Mouse (Mus musculus): ENCODE data around the gene Cyp2d22.
"Not testable (repeated sequence)": the region's sequence is repeated elsewhere in the genome, so short reads cannot be mapped to it uniquely, and the experiment has no call there.

The Cyp2d22 gene

DNA sequence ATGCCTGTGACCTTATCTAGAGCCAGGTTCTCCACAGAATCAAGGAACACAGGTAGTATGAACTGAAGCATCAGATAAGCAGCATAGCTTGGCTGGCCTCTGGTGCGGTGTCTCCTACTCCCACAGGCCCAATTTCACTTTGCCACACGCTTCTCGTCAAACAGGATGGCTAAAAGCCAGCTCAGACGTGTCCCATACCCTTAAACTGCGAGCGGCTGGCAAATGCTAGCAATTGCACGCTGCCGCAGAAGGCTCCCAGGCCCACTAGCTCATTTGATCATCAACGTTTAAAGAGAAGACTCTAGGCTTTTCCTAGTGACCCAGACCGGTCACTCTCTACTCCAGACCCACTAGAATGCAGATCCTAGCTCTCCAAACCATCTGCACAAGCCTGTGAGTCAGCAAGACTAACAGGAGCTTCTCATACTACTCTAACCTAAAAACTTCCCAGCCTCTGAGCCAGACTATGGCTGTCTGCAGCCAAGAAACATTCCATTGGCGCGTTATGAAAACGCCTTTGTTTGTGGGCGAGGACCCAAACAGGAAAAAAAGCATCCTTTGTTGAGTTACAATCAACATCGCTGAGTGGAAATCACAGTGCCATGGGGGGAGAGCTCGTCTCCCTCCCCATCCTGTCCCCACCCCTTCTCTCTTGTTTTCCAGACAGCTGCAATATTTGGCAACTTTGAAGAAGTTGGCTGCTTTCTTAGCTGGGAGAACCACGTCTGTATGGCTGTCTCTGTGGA is 3.5 kb downstream of the Cyp2d22 start:
- DNase-seq (ENCODE audit: low spot score) = no peak

DNA sequence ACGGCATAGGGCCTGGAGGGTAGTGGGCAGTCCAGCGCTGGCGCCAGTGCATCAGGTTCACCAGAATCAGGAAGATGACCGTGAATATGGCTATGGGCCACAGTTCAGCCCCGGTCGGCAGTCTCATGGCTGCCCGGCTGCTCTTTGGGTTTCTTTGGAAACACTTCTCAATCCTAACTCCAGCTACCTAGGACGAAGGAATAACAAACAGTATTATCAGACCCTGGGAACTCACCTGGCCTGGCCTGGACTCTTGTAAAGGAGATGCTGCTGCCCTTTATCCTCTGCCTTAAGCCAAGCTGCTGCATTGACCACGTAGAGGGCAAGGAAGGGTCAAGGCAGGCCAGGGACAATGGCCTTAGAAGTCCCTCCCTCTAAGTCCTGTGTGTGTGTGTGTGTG is 4.2 kb downstream of the Cyp2d22 start:
- DNase-seq (ENCODE audit: low spot score) = no peak

DNA sequence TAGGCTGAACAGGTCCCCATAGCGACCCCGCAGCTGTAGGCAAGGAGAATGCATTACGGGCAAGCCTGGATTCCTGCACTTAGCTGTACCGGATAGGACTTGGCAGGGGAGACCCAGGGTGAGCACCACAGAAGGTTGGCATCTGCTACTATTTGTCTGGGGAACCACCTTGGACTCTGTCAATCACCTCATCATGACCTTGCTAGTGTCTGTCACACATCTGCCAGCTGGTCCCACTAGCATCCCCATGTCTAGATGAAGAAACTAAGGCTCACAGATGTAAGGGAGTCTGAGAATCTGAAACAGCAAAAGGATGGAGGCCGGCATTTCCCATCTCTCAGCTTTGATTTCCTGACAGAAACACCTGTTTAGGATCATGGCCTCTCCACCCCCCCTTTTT is 5.6 kb downstream of the Cyp2d22 start:
- no peak for DNase-seq (ENCODE audit: low spot score)

DNA sequence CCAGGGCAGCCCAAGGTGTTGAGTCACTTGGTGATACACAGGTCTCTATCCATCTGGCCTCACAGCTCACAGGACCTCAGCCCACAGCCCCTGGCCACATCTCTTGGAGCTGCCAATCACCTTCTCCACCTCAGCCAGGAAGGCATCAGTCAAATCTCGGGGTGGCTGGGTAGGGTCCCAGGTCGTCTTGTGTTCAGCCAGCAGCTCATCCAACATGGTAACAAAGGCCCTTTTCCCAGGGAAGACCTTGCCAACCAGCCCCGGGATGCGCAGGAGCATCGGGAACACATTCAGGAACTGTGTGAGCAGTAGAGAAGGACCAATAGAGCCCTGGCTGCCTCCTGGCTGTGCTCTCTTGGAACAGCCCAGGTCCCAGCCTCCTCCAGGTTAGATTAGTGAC is 7.1 kb downstream of the Cyp2d22 start:
- no peak for DNase-seq (ENCODE audit: low spot score)

DNA sequence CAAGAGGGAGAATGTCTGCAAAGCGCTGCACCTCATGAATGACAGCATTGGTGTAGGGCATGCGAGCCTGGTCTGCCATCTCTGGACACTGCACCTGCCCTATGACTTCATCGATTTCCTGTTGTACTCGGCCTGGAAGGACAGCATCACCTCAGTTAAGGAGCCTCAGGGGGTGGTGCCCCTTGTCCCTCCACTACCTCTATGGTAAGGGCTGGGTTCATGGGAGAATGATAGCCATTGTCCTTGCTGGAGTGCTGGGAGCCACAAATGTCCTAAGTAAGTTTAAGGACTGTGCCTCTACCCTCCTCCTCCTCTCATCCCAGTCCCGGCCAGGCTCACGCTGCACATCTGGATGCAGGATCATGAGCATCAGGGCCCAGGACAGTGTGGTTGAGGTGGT is 7.6 kb downstream of the Cyp2d22 start:
- DNase-seq (ENCODE audit: low spot score) = no peak

DNA sequence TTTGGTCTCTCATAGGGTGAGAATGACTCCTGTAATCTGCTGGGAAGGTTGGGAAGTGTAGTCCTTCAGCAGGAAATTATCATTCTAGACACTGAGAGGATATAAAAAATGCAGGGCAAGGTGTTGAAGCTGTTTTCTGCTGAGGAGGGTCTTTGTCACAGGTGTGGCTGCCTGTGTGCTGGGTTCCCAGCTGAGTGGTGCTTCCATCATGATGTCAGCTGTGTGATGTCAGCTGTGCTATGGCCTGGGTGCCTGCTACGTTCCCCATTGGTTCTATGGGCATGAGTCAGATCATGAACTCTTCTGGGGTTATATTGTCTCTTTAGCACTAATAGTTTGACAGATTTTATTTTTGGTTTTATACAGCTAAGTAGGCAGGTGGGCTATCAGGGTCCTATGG is 11.2 kb downstream of the Cyp2d22 start:
- no peak for DNase-seq (ENCODE audit: low spot score)

DNA sequence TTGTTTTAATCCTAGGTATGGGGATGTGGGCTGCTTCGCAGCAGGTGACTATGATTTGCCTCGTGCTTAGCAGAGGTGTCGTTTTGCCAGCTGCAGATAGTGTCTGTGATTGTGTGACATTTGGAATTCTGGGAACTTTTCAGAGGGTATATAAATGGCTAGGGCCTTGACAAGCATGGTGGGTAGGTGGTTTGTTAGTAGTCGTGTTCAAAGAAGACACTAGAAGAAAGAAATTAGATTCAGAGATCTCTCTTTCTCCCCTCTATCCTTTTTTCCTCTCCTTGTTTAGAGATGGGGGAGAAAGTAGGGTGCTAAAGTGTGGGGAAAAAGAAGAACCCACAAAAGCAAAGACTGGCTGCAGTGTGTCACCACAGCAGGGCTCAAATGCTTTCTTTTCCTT is 11.9 kb downstream of the Cyp2d22 start:
- DNase-seq (ENCODE audit: low spot score) = no peak

DNA sequence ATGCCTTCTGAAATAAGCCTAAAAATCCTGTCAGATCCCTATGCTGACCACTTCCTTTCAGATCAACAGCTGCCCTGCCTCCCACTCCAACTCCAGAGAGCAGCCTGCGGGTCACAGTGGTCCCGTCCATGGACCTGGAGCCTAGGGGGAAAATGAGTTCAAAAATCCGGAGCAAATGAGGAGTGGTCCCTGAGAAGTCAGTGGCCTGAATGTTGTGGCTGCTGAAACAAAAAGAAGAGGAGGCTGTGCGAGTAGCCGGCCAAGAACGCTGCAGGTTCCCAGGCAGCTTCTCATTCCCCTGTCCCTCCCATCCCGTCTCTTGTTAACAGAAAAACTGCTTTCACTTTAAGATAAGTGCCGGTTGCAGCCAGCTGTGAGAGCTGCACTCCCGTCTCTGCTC is 15.5 kb downstream of the Cyp2d22 start:
- not testable (repeated sequence) for DNase-seq (ENCODE audit: low spot score)

DNA sequence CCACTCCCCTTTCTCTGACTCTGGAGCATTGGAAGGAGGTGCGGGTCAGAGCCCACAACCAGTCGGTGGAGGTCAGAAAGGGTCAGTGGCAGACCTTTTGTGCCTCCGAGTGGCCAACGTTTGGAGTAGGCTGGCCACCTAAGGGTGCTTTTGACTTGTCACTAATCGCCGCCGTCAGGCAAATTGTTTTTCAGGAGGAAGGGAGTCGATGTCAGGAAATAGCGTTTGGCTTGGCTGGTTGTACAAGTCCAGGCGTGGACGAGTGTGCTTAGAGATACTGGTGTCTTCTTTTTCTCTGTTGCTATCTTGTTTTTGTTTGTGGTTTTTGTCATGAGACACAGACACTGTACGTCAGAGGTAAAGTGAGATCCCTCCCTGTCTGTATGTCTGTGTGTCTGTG is 16.3 kb downstream of the Cyp2d22 start:
- DNase-seq (ENCODE audit: low spot score) = not testable (repeated sequence)

DNA sequence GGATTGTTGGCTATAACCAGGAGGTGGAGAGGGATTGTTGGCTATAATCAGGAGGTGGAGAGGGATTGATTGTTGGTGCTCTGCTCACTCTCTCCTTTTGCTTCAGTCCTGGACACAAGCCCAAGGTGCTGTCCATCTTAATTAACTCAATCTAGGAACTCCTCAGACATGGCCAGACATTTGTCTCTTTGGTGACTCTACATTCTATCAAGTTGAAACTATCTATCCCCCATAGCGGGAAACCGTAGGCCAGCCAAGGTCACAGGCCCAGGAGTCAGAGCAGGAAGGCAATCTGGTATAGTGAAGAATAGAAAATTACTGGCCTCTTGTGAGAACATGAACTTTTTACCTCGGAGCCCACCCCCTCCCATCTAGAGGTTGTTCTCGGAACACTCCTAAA is 17.8 kb downstream of the Cyp2d22 start:
- no peak for DNase-seq (ENCODE audit: low spot score)

DNA sequence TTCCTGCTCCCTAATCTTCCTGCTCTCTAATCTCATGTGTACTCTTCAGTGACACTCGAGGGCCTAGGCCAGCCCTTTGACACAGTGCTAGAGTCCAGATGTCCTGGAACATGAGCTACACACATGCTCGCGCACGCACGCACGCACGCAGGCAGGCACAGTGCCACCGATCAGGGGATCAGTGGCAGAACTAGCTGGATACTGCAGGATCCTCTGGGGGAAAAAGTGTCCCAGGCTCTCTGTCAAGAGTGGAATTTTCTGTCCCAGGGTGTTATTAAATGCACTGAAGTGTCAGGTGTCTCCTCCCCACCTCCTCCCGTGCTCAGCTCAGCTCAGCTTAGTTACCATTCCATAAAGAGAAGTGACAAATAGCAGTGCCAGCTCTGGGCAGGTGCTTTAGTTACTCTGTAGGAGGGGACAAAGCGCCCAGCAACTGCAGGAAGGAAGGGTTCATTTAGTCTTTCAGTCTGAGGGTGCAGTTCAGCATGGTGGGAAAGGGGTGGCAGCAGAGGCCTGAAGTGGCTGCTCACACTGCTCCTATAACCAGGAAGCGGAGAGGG is 18.5 kb downstream of the Cyp2d22 start:
- no peak for DNase-seq (ENCODE audit: low spot score)

DNA sequence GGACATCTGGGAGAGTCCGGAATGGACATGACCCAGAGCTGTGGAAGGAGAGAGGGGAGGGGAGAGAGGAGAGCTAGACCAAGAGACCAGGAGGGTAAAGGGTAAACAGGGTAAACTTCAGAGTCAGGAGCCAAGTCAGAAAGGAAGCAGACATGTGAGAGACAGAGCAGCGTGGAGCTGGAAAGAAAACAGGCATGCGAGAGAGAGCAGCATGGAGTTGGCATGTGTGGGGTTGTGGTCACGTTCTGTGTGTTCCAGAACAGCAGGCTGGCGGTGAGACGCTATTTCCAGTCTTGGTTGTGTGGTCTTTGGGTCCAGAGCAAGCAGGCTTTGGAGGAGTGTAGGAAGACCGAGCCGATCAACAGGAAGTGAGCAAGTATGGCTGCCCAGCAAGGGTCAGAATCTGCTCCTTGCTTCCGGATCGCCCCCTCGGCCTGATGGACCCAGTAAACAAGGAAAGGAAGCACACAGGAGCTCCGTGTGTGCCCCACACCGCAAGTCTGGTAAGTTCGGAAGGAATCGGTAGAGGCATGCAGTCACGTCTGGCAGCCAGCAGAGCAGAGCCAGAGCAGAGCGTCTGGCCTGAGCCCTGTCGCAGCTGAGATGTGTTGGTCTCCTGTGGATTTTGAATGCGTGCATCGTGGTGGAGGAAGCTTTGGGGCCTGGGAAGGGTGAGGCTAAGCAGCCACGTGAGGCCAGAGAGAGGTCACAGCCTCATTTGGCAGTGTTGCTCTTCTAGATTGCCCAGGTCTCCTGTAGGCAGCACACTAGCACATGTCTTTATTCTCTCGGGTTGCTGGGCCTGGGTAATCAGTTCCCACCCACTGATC is 21.4 kb downstream of the Cyp2d22 start:
- DNase-seq (ENCODE audit: low spot score) = no peak

DNA sequence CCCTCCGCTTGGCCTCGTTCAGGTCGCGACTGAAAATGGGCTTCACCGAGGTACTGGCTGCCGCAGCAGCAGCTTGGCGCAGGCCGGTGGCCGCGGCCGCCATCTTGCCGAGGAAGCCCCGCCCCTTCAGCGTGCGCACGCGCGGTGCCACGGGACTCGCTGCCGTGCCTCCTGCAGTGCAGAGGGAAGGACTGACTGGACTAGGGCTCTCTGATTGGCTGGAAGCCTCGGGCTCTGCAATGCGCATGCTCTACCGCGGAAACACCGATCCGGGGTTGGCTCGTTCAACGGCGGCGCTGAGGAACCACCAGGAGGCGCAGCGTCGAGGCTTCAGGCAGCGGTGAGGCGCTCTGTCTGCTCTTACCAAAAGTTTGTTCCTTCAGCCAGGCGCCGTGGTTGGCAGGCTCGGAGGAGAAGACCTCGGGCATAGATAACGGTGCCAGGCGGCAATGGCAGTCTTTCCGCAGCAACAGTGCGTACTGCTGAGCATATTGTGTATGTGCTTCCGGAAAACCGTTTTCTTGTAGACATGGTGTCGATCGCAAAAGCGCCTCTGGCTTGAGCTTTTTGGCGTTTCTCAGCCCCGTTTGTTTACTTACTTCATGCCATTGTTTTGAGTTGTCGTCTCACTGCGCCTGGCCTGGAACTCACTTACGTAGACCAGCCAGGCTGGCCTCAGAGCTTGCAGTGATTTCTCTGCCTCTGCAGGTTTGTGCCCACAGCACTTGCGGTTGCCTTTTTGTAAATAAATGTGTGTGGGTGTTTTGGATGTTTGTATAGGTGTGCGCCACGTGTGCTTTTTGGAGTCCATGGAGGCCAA is 25.7 kb downstream of the Cyp2d22 start, which contains the start of gene Ndufa6:
Ndufa6 (minus strand) TSS at position 197 of the 820 bp plus-strand sequence.
- DNase-seq (ENCODE audit: low spot score) = peak; percentile 99

DNA sequence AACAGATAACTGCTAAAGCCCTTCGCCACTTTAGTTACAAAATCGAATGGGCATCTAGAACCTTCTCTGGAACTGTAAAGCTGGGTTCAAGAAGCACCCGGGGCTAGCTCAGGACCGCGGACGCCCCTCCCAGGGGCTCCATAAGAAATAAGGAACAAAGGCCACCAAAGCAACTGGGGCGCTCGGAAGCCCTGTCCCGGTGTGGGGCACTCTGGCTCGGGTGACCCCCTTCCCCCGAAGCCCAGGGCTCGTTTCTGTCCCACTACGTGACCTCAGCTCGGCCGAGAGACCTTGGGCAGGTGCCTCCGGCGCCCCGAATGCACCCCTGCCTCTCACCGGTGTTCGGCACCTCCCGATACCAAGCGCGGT is 26.3 kb downstream of the Cyp2d22 start:
- DNase-seq (ENCODE audit: low spot score) = no peak

DNA sequence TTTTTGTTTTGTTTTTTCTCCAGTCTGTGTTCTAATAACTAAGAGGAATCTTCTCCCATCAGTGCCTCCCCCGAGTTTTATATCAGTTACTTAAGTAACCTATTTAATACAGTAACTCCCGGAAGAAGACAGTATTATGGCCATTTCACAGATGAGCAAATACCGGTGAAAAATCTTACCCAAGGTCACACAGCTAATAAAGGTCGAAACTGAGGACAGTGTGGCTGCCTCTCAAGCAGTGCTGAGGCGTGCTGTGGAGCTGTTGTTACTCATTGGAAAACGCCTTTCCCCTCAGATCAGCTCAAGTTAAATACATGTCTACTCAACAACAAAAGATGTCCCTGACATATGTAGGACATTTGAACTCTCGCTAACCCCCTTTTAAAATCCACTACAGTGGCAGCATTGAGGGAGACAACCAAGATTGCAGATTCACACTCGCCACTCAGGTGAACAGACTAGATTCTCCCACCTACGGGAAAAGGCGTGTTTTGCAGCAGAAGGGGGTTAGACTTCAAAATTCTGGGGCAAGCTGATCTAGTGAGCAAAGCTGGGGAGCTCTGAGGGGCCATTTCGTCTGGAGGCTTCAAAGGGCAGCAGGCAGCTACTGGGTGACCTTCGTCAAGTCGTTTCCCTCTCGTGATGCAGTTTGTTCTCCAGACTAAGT is 26.8 kb downstream of the Cyp2d22 start:
- DNase-seq (ENCODE audit: low spot score) = no peak

DNA sequence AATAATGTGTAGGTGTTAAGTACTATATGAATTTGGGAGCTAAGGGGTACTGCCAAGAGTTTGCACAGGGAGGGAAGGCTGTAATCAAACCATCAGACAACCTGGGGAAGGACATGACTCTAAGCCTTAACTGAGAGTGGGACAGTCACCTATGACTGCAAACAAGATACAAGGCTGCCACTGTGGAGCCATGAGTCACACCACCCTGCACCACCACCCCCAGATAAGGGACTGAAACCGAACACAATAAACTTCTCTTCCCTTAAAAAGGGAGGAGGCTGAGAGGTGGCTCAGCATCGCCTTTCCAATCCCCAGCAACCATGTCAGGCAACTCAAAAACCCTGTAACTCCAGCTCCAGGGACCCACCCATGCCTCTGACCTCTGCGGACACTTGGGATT is 28.6 kb downstream of the Cyp2d22 start:
- DNase-seq (ENCODE audit: low spot score) = no peak

DNA sequence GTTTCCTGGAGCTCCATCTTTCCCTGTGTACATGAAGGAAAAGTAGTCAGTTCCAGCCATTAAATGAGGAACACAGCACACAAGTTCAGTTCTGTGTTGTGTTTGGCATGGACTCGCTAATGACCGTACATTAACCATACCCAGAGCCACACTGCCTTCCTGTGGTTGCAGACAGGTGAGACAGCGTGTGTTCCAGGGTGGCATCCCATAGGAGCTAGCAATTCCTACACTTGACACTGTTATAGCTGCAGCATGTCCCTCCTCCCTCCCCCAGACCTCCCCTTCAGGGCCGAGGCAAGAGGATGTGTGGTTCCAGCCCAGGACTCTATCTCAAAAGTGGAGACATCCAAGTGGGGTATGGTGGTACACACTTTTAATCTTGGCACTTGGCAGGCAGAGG is 29.7 kb downstream of the Cyp2d22 start:
- no peak for DNase-seq (ENCODE audit: low spot score)

DNA sequence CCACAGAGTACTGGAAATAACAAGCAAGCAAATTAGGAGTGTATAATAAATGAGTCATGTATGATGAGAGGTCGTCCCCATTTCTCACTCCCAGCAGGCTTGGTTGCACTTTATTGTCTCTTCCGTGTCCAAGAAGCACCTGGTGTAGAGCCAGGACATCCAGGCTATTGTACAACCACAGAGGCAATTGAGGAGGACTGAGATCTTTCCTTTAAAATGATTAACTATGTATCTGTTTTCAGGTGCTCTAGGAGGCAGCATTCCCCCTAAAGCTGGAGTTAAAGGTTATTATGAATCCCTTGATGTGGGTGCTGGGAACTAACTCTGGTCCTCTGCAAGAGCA is 31.1 kb downstream of the Cyp2d22 start:
- no peak for DNase-seq (ENCODE audit: low spot score)

DNA sequence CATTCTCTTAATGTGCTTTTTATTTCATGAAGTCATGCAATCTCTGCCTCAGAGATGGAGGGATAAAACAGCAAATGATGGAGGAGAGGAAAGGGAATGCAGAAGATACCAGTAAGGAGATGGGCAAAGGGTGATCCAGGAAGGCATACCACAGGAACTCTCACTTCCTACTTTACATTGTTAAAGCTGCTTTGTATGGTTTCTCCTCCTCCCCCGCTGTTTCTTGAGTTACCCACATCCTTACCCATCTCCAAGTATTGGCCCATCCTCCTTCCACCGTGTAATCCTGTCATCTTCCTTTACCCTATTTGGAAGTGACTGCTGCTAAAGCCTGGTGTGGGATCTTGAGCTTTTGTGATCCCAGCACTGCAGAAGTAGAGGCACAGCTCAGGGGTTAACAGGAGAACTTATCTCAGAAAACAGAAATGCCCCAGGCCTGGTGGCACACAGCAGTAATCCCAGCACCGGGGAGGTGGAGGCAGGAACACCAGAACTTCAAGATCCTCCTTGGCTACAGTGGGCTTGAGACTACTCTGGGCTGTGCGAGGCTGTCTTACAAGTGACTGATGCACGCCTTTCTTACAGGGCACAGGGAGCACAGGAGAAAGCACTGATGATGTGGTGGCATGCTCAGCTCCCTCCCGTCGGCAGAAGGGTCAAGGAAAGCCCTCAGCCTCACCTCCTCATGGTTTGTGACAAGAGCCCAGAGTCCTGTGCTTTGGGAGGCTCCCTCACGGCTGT is 31.6 kb downstream of the Cyp2d22 start:
- no peak for DNase-seq (ENCODE audit: low spot score)

DNA sequence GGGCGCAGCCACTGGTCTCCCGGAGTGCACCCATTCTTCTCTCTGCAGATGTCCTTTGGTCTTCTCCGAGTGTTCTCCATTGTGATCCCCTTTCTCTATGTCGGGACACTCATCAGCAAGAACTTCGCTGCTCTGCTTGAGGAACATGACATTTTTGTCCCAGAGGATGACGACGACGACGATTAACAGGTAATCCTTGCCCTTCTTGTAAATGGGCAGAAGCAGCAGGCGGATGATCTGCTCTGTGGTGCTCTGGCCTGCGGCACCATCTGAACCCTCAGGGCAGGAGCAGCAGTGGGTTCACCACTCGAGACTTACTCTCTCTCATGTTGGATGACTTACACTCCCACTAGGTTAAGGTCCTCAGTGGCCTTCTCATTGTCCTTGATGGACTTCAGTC is 32.2 kb downstream of the Cyp2d22 start:
- DNase-seq (ENCODE audit: low spot score) = no peak

DNA sequence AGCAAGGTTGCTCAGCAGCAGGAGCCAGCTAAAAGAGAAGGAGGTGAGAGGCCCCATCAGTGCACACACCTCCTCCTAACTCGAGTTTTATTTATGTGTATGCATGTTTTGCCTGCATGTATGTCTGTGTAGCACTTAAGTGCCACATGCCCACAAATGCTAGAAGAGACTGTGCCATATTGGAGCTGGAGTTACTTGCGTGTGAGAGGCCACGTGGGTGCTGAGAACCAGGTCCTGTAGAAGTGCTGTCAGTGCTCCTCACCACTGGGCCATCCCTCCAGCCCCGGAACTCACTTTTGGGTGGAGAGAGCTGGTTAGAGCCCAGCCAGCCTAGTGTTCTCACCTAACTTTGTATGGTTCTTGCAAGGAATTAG is 32.8 kb downstream of the Cyp2d22 start:
- no peak for DNase-seq (ENCODE audit: low spot score)

Data from embryo, embryonic 10 days (tissue).